Mouse (Mus musculus): Measurements from ENCODE around the gene Hoxa11. TPM values are rescaled to one million over a fixed set of nuclear protein-coding genes. Genes with fewer than 3 reads are reported as not detected.

Hoxa11 gene
- polyA plus RNA-seq, 1 experiment from 2014 or later = 34.8 TPM

DNA sequence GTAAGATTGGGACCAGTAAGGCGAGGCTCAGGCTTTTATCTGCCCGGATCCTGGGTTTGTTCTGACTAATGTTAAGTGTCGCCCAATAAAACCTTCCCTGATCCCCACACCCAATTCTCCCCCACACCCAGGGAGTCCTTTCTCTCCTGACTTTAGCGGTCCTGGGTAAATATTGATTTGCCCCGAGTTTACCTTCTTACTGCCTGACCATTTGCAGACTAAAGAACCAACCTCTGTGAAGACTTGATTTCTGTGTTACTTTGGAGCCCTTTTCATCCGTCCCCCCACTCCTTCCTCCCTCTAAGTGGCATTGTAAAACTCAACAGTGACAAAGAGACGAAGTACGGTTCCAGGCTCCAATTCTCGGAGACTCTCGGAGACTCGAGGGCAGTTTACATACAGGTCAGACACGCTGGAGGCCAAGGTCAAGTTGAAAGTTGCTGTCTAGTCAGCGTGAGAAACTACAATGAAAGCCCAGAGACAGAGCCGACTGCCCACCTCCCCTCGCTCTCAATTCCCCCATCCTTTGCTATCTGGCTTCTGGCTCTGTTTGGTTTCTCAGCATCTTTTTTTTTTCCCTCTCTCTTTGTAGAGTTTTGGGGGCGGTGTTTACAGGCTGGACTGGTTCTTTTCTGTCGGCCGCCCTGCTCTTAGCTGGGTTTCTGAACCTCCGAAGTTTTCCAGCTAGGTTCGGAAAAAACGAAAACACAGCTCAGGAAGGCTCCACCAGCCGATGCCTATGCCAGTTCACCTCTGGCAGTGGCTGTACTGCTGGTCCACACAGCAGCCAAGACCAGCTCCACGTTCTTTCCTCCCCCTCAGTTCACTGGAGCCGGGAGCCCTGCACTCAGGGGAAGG is 17.1 kb upstream of the Hoxa11 start:
- no peak overlapping the region for H3K4me3 ChIP-seq (replicated peaks)
- no peaks in the 10 kb centered on the region for H3K36me3 ChIP-seq
- H3K4me1 ChIP-seq = peaks cover 22% of the 10 kb centered on the region
- H3K9ac ChIP-seq = no peak overlapping the region
- ATAC-seq (replicated peaks; ENCODE audit: low FRiP score) = no peak
- peaks cover 97% of the 10 kb centered on the region for H3K27me3 ChIP-seq
- 2% methylated on average over 24 of the region's 24 CpGs for WGBS
- H3K27ac ChIP-seq = no peak overlapping the region
- no peak overlapping the region for H3K4me2 ChIP-seq
- H3K9me3 ChIP-seq (replicated peaks) = no peaks in the 10 kb centered on the region

DNA sequence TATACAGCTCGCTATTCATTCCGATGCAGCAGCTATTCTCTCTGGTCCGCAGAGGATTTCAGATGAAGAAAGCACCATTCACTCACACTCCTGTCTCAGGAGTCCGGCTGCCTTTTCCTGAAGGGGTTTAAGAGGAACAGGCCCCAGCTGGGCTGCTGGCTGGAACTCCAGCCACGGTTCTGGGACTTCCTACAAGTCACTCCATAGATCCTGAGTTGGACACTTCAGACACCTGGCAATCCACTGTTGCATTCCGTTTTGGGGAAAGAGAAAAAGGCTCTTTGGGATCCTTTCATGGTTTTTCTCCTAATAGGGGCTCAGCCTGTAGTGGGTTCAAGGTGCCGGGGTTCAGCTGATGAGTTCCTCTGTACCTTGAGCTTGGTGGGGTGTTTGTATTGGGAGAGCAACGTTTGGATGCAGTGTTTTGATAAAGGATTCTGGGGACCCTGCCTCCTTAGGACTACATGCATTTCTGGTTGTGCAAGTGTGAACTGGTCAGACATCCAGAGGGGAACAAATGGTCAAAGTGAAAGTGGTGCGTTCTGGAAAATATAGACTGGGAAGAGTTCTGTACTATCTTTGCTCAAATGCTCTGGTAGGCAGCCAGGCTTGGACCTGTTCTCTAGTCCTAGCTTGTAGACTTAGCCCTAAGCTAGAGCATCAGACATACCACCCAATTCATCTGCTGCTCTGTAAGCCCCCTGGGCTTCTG is 16.3 kb upstream of the Hoxa11 start:
- no peak overlapping the region for H3K9ac ChIP-seq
- H3K27ac ChIP-seq = no peak overlapping the region
- H3K4me1 ChIP-seq = peaks cover 22% of the 10 kb centered on the region
- ATAC-seq (replicated peaks; ENCODE audit: low FRiP score) = no peak
- 2% methylated on average over 9 of the region's 9 CpGs for WGBS
- H3K4me2 ChIP-seq = no peak overlapping the region
- no peaks in the 10 kb centered on the region for H3K36me3 ChIP-seq
- H3K27me3 ChIP-seq = peaks cover 98% of the 10 kb centered on the region
- H3K9me3 ChIP-seq (replicated peaks) = no peaks in the 10 kb centered on the region
- no peak overlapping the region for H3K4me3 ChIP-seq (replicated peaks)

DNA sequence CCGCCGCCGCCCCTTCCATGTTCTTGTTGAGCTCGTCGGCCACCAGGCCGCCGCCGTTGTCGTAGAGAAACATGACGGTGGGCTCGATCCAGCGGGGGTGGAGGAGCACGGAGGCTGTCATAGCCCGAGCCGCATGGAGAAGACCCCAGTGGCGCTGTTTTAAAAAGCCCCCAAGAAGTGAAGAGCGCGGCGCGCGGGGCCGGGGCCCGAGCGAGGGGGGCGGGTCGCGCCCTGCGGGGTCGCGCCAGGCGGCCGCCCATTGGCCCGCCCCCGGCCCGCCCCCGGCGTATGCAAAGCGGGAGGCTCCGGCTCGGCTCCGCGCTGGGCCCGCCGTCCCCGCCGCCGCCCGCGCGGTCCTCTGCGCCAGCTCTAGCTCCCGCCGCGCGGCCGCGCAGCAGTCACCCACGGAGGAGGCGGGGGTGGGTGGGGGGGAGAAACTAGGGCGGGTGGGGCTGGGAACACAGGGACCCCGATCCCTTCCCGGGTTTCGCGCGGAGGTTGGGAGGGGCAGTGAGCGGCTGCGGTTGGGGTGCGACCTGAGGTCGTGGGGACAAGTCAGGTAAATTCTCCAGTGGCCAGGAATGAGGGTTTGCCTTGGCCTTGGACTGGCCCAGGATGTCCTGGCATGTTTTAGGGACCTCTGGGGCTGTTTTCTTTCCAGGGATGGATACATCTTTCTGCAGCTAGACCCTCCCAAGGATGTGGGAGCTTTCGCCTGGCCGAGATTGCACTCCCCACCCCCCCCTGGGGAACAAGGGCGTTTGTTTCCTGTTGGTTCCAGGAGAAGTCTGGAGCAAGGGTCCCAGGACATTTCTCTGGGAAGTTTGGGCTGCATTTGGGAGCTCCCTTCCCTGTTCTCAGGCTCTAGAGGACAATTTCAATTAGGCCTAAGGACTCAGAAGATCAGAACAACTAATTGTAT is 15.3 kb upstream of the Hoxa11 start, which contains the start of gene Hoxa13:
Hoxa13 (minus strand) TSS at position 227 of the 922 bp plus-strand sequence.
- H3K9me3 ChIP-seq (replicated peaks) = no peaks in the 10 kb centered on the region
- H3K36me3 ChIP-seq = no peaks in the 10 kb centered on the region
- H3K9ac ChIP-seq = no peak within 1 kb of the TSS
- H3K27ac ChIP-seq = no peak within 1 kb of the TSS
- H3K4me3 ChIP-seq (replicated peaks) = peak within 1 kb of the TSS; percentile 46
- peak within 1 kb of the TSS; percentile 74 for H3K4me2 ChIP-seq
- H3K4me1 ChIP-seq = peaks cover 22% of the 10 kb centered on the region
- under 1% methylated on average over 47 of the region's 72 CpGs for WGBS
- H3K27me3 ChIP-seq = peaks cover 96% of the 10 kb centered on the region
- peak; percentile 62; the same call in 1 of the 2 replicates for ATAC-seq (replicated peaks; ENCODE audit: low FRiP score)

DNA sequence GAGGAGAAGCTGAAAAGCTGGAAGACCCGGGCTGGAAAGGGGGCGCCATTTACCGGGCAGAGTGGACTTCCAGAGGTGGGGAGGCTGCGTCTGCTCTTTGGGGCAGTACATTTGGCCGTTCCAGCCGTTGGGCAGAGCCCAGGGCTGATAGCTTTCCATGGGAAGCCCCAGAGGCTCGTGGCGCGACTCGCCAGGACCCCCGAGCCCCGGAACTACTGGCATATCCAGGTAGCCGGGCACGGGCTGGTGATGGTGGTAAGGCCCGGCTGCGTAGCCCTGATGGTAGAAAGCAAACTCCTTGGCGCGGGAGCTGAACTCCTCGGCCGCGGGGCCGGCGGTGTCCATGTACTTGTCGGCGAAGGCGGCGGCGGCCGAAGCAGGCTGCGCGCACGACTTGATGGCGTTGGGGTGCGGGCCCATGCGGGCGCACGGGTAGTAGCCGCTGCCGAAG is 14.2 kb upstream of the Hoxa11 start:
- peak overlapping the region; percentile 46 for H3K4me3 ChIP-seq (replicated peaks)
- H3K9ac ChIP-seq = no peak overlapping the region
- peaks cover 22% of the 10 kb centered on the region for H3K4me1 ChIP-seq
- H3K4me2 ChIP-seq = peak overlapping the region; percentile 74
- H3K27ac ChIP-seq = no peak overlapping the region
- peaks cover 95% of the 10 kb centered on the region for H3K27me3 ChIP-seq
- H3K36me3 ChIP-seq = no peaks in the 10 kb centered on the region
- ATAC-seq (replicated peaks; ENCODE audit: low FRiP score) = 0 out of 2 replicates have a peak, but pooled peaks have one; percentile 19
- H3K9me3 ChIP-seq (replicated peaks) = no peaks in the 10 kb centered on the region
- WGBS = under 1% methylated on average over 39 of the region's 39 CpGs

DNA sequence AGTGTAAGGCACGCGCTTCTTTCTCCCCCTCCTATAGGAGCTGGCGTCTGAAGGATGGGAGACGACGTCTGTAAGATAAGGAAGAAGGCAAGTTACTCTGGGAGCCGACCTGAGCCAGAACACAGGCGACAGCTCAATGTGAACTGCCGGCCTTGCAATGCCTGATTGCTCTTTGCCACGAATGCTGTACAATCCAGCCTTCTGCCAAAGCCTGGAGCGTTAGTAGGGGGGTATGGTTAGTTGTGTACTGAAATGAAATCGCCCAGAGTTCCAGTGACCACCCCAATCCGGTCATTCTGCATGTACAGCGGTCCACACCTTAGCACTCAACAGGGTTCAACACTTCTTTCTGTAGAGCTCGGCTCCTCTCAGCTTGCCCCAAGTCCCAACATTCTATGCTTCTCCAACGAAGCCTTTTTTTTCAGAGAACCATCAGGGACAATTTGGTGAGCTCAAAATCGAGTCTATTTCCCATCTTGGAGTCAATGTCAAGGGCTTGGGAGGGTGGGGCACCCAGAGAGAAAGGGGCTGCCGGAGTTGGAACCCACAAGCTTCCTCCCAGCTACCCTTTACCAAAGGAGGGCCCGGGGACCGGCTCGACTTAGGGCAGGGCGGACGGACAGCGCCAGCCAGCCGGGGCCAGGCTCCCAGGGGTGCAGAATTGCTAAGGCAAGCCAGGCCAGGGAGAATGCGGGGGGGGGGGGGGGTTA is 13.6 kb upstream of the Hoxa11 start:
- no peak overlapping the region for H3K9ac ChIP-seq

DNA sequence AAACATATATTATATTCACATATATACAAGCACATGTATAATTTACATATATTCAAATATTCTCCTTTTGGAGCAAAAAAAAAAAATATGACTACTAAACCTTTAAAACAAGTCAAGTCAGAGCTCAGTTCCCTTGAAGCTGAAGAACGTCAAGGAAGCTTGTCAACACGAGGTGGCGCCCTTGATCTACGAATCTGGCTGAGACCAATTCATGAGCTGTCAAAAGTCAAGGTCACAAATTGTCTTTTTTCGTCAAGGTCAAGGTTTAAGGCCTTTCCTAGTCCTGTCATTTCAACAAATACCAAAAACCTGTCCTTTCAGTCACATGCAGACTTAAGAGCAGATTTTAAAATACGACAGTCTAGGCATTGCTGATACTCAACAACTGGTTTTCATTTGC is 11.3 kb upstream of the Hoxa11 start:
- Histone ChIP-seq H3K36me3 (no peaks in the 10 kb centered on the region), H3K27ac (no peak overlapping the region), H3K4me3 (replicated peaks) (no peak overlapping the region), H3K9ac (no peak overlapping the region), H3K9me3 (replicated peaks) (no peaks in the 10 kb centered on the region), H3K27me3 (peaks cover 89% of the 10 kb centered on the region), H3K4me1 (peaks cover 38% of the 10 kb centered on the region), H3K4me2 (no peak overlapping the region)
- no peak for ATAC-seq (replicated peaks; ENCODE audit: low FRiP score)
- WGBS = under 1% methylated on average over 6 of the region's 6 CpGs

More for the DNA sequence above, 13.6 kb upstream of the Hoxa11 start:
- Histone ChIP-seq H3K4me2 (peak overlapping the region; percentile 74), H3K9me3 (replicated peaks) (no peaks in the 10 kb centered on the region), H3K4me3 (replicated peaks) (peak overlapping the region; percentile 46), H3K36me3 (no peaks in the 10 kb centered on the region), H3K4me1 (peaks cover 22% of the 10 kb centered on the region), H3K27ac (no peak overlapping the region), H3K27me3 (peaks cover 90% of the 10 kb centered on the region)
- 0 out of 2 replicates have a peak, but pooled peaks have one; percentile 28 for ATAC-seq (replicated peaks; ENCODE audit: low FRiP score)
- WGBS = under 1% methylated on average over 24 of the region's 25 CpGs

DNA sequence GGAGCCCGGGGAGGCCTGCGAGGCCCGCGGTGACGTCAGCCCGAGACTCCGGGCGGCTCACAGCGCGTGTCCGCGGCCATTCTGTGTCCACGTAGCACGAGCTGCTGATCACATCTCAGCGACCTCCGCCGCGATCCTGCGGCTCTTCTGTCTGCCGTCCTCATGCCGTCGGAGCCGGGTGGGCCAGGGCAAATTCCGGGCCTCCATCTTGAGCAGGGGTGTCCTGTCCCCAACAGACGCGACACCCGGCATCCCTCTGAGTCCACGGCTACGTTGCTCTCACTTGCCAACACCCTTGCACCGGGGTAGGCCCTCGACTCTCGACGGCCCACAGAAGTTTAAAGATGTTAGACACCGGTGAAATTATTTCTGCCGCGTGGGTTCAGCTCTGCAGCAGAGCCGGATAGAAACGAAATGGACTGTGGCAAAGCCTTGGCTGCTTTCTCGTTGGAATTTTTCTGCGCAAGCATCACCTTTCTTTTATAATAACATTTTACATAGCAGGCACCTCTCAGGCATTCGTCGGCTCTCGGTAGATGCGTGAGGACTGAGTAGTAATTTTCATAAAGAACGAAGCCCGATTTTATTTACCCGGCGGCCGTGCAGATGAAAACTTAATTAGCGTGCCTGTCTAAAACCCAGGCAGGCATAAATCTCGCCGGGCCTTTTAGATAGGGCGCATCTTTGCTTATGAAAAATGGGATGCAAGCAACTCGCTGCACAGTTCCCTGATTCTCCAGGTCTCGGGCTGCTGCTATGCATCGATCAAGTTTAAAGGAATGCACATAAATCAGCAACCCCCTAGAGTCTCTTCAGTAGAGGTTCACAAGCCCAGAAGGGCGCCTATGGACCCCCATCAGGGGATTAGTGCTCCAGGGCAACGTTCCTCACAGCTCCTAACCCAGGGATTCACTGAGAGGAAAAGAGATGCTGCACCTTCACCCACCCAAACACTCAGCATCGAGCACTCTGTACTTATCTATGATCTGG is 8.2 kb upstream of the Hoxa11 start:
- no peak overlapping the region for H3K27ac ChIP-seq
- 0 out of 2 replicates have a peak, but pooled peaks have one; percentile 21 for ATAC-seq (replicated peaks; ENCODE audit: low FRiP score)
- peaks cover 85% of the 10 kb centered on the region for H3K27me3 ChIP-seq
- H3K4me2 ChIP-seq = peak overlapping the region; percentile 59
- H3K4me1 ChIP-seq = peaks cover 34% of the 10 kb centered on the region
- WGBS = 2% methylated on average over 59 of the region's 59 CpGs
- no peak overlapping the region for H3K9ac ChIP-seq
- H3K9me3 ChIP-seq (replicated peaks) = no peaks in the 10 kb centered on the region
- H3K36me3 ChIP-seq = no peaks in the 10 kb centered on the region
- H3K4me3 ChIP-seq (replicated peaks) = peak overlapping the region; percentile 36

DNA sequence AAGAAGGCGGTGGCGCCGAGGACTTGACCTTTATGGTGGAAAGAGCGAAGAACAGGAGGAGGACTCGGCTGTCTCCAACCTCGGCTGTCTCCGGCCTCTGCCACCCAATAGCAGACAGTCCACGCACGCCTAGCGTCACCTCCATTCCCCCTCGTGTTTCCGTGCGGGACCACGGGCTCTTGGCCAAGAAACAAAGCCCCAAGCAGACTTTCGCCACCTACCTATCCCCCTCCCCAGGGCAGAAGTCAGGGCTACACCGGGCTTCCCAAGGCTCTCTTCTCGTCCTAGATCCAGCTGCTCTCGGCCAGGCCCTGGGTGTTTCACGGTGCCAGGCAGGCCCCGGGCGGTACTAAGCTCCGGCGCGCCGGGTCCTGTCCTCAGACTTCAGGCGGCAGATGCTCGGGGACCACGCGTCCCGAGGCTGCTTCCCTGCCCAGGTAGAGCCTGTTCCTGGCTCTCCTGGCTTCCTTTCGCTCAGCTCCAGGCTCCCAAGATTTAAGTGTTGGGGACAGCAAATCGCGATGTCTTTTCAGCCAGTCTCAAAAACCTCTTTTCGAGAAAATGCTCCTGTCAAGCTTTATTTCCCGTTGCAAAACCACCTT is 7.3 kb upstream of the Hoxa11 start:
- ATAC-seq (replicated peaks; ENCODE audit: low FRiP score) = peak; percentile 43
- 9% methylated on average over 35 of the region's 35 CpGs for WGBS
- Histone ChIP-seq H3K27me3 (peaks cover 81% of the 10 kb centered on the region), H3K4me2 (peak overlapping the region; percentile 59), H3K4me1 (peaks cover 42% of the 10 kb centered on the region), H3K4me3 (replicated peaks) (peak overlapping the region; percentile 36), H3K27ac (no peak overlapping the region), H3K9me3 (replicated peaks) (no peaks in the 10 kb centered on the region), H3K9ac (no peak overlapping the region), H3K36me3 (no peaks in the 10 kb centered on the region)

DNA sequence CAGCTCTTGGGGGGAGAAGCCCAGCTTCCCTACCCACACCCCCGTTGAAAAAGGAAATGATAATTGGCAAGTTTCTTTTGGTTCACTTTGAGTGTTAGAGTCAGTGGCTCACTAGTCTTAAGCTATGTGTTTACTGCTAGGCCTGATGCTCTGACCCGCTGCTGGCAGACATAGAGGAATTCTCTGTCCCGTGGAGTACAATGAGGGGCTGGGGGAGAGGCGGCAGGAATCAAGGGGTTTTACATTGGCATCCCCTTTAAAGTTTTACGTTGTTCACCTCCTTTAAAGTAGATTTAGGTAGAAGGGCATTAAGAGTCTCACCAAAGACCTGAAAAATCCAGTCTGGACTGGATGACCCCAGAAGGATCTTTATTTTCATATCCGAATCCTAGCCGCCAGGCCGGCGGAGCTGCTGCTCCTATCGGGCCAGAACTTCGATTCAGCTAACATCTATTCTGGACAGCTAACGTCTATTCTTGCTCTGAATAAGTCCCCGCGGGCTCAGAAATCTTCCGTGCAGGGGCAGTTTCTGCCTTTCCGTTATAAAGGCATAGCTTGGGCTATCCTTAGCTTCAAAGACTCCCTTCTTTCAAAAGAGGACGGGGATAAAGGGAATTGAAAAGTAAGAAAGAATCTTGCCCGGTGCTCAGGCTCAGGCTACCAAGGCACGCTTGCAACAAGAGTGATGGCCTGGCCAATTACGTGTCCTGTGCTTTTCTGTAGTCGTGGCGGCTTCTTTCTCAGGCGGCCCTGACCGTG is 6.6 kb upstream of the Hoxa11 start:
- H3K4me3 ChIP-seq (replicated peaks) = peak overlapping the region; percentile 36; the same call in 1 of the 2 replicates
- H3K9me3 ChIP-seq (replicated peaks) = no peaks in the 10 kb centered on the region
- H3K36me3 ChIP-seq = no peaks in the 10 kb centered on the region
- no peak overlapping the region for H3K9ac ChIP-seq
- 29% methylated on average over 24 of the region's 24 CpGs for WGBS
- ATAC-seq (replicated peaks; ENCODE audit: low FRiP score) = no peak
- H3K27ac ChIP-seq = no peak overlapping the region
- H3K4me1 ChIP-seq = peaks cover 42% of the 10 kb centered on the region
- H3K27me3 ChIP-seq = peaks cover 78% of the 10 kb centered on the region
- H3K4me2 ChIP-seq = peak overlapping the region; percentile 59

Measured in kidney, embryonic 15.5 days (tissue).